ENCODE assay signal across 20 mouse cellular contexts in genomic region chr17:27762884-27763283, GRCm38 (mm10). TPM values are rescaled to one million over a fixed set of nuclear protein-coding genes. Genes with fewer than 3 reads are reported as not detected.
DNase-seq lines count a peak whose midpoint lies in the region.
"Had no signal": no experiment of that assay in that cellular context is flagged by ENCODE, and none has a peak within 500 bp of the region (broad histone marks: within the 10 kb centered on the region; RNA-seq: fewer than 3 reads in every experiment).

No protein-coding gene starts in this region.

- intact Hi-C loops in left cerebral cortex, postnatal 4 days (cut with DNase I), result loop anchor here (5.0 kb wide), 1 partner anchor 126 kb away; the partner anchor contains the start of genes RPS10-NUDT3 and Rps10
- intact Hi-C loops in left cerebral cortex, postnatal 14 days (cut with DNase I), result loop anchor here (2.0 to 10.0 kb wide), 4 partner anchors 46 to 228 kb away; partner anchors contain the start of gene AI413582

- DNase-seq in frontal cortex, adult 2 months (ENCODE audit: extremely low spot score in 1 of 2, low spot score in 1 of 2), result peak; percentile 56 to 67
- no peak for DNase-seq in frontal cortex, postnatal 25 days (ENCODE audit: low spot score in 2 of 2)
- peak; percentile 47 for DNase-seq in left cerebral cortex, adult 11 months (ENCODE audit: low spot score)
- no peak for DNase-seq in left cerebral cortex, postnatal 4 days
- peak; percentile 52 to 78 for DNase-seq in left cerebral cortex, postnatal 14 days (ENCODE audit: low spot score in 2 of 2)
- no peak for DNase-seq in liver
- no peak for DNase-seq in ovary, postnatal 10 days (ENCODE audit: low spot score)
- DNase-seq: cerebellum, postnatal 10 days; embryo, embryonic 11 days; gastrocnemius, postnatal 14 days; kidney, adult 18-20 months; lung, adult 2 months; lung, postnatal 36 days; thymus, postnatal 36 days had no signal

RNA-seq across cellular contexts. Expression of gene Spdef, which starts 34.1 kb away (rescaled TPM):
- polyA plus RNA-seq in frontal cortex, adult 2 months (2012; rRNA removed), result 0.80 and 0.95 TPM in 2 replicates
- 1 to 10 TPM; 2.8 to 5.8 TPM for total RNA-seq in left cerebral cortex, postnatal 4 days (2021)
- total RNA-seq in left cerebral cortex, postnatal 14 days (2021), result under 1 TPM; 0.42 to 0.57 TPM
- total RNA-seq: CH12.LX; heart, adult 8-10 months; layer of hippocampus, adult 18-20 months; megakaryocyte-erythroid progenitor cell, adult 5-6 weeks; MEL had no signal
- polyA plus RNA-seq: liver, embryonic 12.5 days had no signal

RNA-seq across cellular contexts. Expression of gene D17Wsu92e, which starts 57.6 kb away (rescaled TPM):
- 157 and 178 TPM in 2 replicates for polyA plus RNA-seq in frontal cortex, adult 2 months (2012; rRNA removed)
- 10 to 100 TPM; 90.2 to 90.3 TPM for total RNA-seq in left cerebral cortex, postnatal 4 days (2021)
- 100 to 1,000 TPM; 136 to 137 TPM for total RNA-seq in left cerebral cortex, postnatal 14 days (2021)

Comparison
In these comparisons a context has a peak if more than half of its experiments do, and no peak if none do; other contexts are left out.
1. DNase-seq: peak in frontal cortex, adult 2 months (2 of 2), left cerebral cortex, adult 11 months (single experiment) and left cerebral cortex, postnatal 14 days (2 of 2); none in frontal cortex, postnatal 25 days (0 of 2), left cerebral cortex, postnatal 4 days (single experiment), liver (single experiment) and ovary, postnatal 10 days (single experiment).